Mouse (Mus musculus) stomach, postnatal 0 days (tissue): ENCODE data around the gene Timp4.

ENCODE experiments used
- CTCF ChIP-seq: IDR thresholded peaks from 2 replicates; pipeline ENCODE4 v1.5.1; 2016; ENCODE audit warnings: antibody characterized with exemption, low read depth, mild to moderate bottlenecking, moderate library complexity
- EP300 ChIP-seq: optimal IDR thresholded peaks from 2 replicates; pipeline ENCODE3; 2016; ENCODE audit warnings: antibody characterized with exemption

DNA sequence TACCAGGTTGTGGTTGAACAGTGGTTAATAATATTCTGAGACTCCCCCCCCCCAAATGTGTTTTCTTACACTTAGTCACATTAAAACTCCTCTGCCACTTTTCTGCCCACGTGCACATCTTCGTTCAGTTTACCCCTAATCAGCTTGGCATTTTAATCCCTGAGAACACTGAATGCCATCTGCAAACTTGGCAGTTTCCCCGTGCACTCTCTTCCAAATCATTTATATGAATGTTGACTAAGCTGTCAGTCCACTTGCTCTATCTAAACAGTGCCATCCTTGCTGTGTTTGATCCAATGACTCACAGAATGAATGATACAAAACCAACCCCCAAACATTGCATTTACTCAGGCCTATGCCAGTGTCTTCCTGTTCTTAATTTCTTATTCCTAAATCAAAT lies 26.5 kb downstream of the Timp4 start:
- no peak for TF ChIP-seq CTCF
- TF ChIP-seq EP300: no peak
